23 mouse cellular contexts compared by ENCODE assay signal in genomic region chr10:93912917-93913316, GRCm38 (mm10). TPM values are rescaled to one million over a fixed set of nuclear protein-coding genes. Genes with fewer than 3 reads are reported as not detected.
DNase-seq lines count a peak whose midpoint lies in the region; ATAC-seq lines count a peak whose summit lies in the region.
"Had no signal": no experiment of that assay in that cellular context is flagged by ENCODE, and none has a peak within 500 bp of the region (broad histone marks: within the 10 kb centered on the region; RNA-seq: fewer than 3 reads in every experiment).

No protein-coding gene starts in this region.

- 96% methylated on average over 1 of the region's 1 CpGs for WGBS in liver, embryonic 11.5 days
- WGBS in liver, embryonic 12.5 days (ENCODE audit: insufficient replicate concordance) = 63% methylated on average over 1 of the region's 1 CpGs
- 33% methylated on average over 1 of the region's 1 CpGs for WGBS in liver, embryonic 16.5 days (ENCODE audit: insufficient replicate concordance)

- H3K27ac ChIP-seq in liver, embryonic 11.5 days (ENCODE audit: low read depth, low read length) = peak overlapping the region; percentile 78
- peak overlapping the region; percentile 82 for H3K27ac ChIP-seq in liver, embryonic 12.5 days
- H3K27ac ChIP-seq in liver, embryonic 16.5 days (ENCODE audit: low read length) = peak overlapping the region; percentile 72
- H3K27ac ChIP-seq: embryonic facial prominence, embryonic 10.5 days; forebrain, embryonic 12.5 days; heart, embryonic 13.5 days; hindbrain, embryonic 12.5 days had no signal

- H3K4me1 ChIP-seq in liver, embryonic 11.5 days (replicated peaks; ENCODE audit: control insufficient read depth, insufficient read depth, low read length) = peaks cover 10% of the 10 kb centered on the region
- H3K4me1 ChIP-seq in liver, embryonic 12.5 days = peaks cover 74% of the 10 kb centered on the region
- peaks cover 23% of the 10 kb centered on the region for H3K4me1 ChIP-seq in liver, embryonic 16.5 days (ENCODE audit: control insufficient read depth, low read depth, low read length)

- H3K9me3 ChIP-seq in liver, embryonic 11.5 days (ENCODE audit: control insufficient read depth, low read length) = no peaks in the 10 kb centered on the region
- H3K9me3 ChIP-seq in liver, embryonic 12.5 days (replicated peaks) = no peaks in the 10 kb centered on the region
- H3K9me3 ChIP-seq in liver, embryonic 16.5 days (replicated peaks; ENCODE audit: control insufficient read depth, low read length) = no peaks in the 10 kb centered on the region
- H3K9me3 ChIP-seq: embryonic facial prominence, embryonic 10.5 days; forebrain, embryonic 12.5 days; heart, embryonic 13.5 days; hindbrain, embryonic 12.5 days had no signal

- no peaks in the 10 kb centered on the region for H3K27me3 ChIP-seq in liver, embryonic 11.5 days (replicated peaks; ENCODE audit: control insufficient read depth, insufficient read depth, low read length)
- no peaks in the 10 kb centered on the region for H3K27me3 ChIP-seq in liver, embryonic 12.5 days (replicated peaks)
- H3K27me3 ChIP-seq in liver, embryonic 16.5 days (ENCODE audit: control insufficient read depth, insufficient read depth, low read depth, low read length) = no peaks in the 10 kb centered on the region
- H3K27me3 ChIP-seq: heart, embryonic 13.5 days; hindbrain, embryonic 12.5 days; Patski had no signal

- no peaks in the 10 kb centered on the region for H3K36me3 ChIP-seq in liver, embryonic 11.5 days (ENCODE audit: control insufficient read depth, insufficient read depth, low read length)
- no peaks in the 10 kb centered on the region for H3K36me3 ChIP-seq in liver, embryonic 12.5 days
- no peaks in the 10 kb centered on the region for H3K36me3 ChIP-seq in liver, embryonic 16.5 days (ENCODE audit: control insufficient read depth, insufficient read depth)
- H3K36me3 ChIP-seq: embryonic facial prominence, embryonic 10.5 days; forebrain, embryonic 12.5 days; heart, embryonic 13.5 days; hindbrain, embryonic 12.5 days had no signal

- H3K9ac ChIP-seq in liver, embryonic 11.5 days (ENCODE audit: low read depth, low read length) = no peak overlapping the region
- H3K9ac ChIP-seq in liver, embryonic 12.5 days = peak overlapping the region; percentile 42
- no peak overlapping the region for H3K9ac ChIP-seq in liver, embryonic 16.5 days (ENCODE audit: low read depth, low read length)
- H3K9ac ChIP-seq: forebrain, embryonic 12.5 days; heart, embryonic 13.5 days; hindbrain, embryonic 12.5 days had no signal

- no peak for ATAC-seq in liver, embryonic 11.5 days (replicated peaks; ENCODE audit: low FRiP score)
- no peak for ATAC-seq in liver, embryonic 12.5 days
- no peak for ATAC-seq in liver, embryonic 16.5 days (ENCODE audit: low read depth)
- no peak for ATAC-seq in erythroblast, adult 5-6 weeks (replicated peaks; ENCODE audit: low FRiP score, poor library complexity, severe bottlenecking)
- ATAC-seq: activated CD4-positive, CD25-positive, alpha-beta regulatory T cell, adult 4 months; forebrain, embryonic 16.5 days; hindbrain, embryonic 16.5 days; inflammation-experienced regulatory T-cells, adult 6 months; Patski had no signal

- H3K4me2 ChIP-seq in liver, embryonic 11.5 days = peak overlapping the region; percentile 40; the same call in 1 of the 2 replicates
- peak overlapping the region; percentile 50; the same call in 1 of the 2 replicates for H3K4me2 ChIP-seq in liver, embryonic 12.5 days
- no peak overlapping the region for H3K4me2 ChIP-seq in liver, embryonic 16.5 days (ENCODE audit: low read depth, low read length)
- H3K4me2 ChIP-seq: forebrain, embryonic 12.5 days; heart, embryonic 13.5 days; hindbrain, embryonic 12.5 days had no signal

- no peak overlapping the region for H3K4me3 ChIP-seq in liver, embryonic 11.5 days (ENCODE audit: low read depth, low read length)
- H3K4me3 ChIP-seq in liver, embryonic 12.5 days = no peak overlapping the region
- no peak overlapping the region for H3K4me3 ChIP-seq in liver, embryonic 16.5 days (ENCODE audit: low read depth, low read length)
- H3K4me3 ChIP-seq: embryonic facial prominence, embryonic 10.5 days; erythroblast, embryonic 14.5 days; forebrain, embryonic 12.5 days; heart, embryonic 13.5 days; hindbrain, embryonic 12.5 days had no signal

- DNase-seq in liver, embryonic 11.5 days (ENCODE audit: low spot score) = no peak
- no peak for DNase-seq in liver
- no peak for DNase-seq in ovary, postnatal 10 days (ENCODE audit: low spot score)
- no peak for DNase-seq in gastrocnemius, adult 18-20 months (ENCODE audit: low spot score)
- DNase-seq: adrenal gland, adult 2 months; adrenal gland, postnatal 25 days; cerebellum, adult 18-20 months; cerebellum, adult 9-11 months; gastrocnemius, postnatal 14 days; heart, postnatal 4 days had no signal

RNA-seq across cellular contexts. Expression of gene Metap2, which starts 16.0 kb away (rescaled TPM):
- 397 and 398 TPM in 2 replicates for polyA plus RNA-seq in liver, embryonic 11.5 days (2014; fragmentation: Nextera tagmentation; extraction: Ambion mirVana)
- 290 and 301 TPM in 2 replicates for polyA plus RNA-seq in liver, embryonic 12.5 days (2016; fragmentation: Nextera tagmentation; extraction: Ambion mirVana)
- 161 TPM in 2 replicates for polyA plus RNA-seq in liver, embryonic 16.5 days (2015; fragmentation: Nextera tagmentation; extraction: Ambion mirVana)
- 100 to 1,000 TPM; 162 to 177 TPM for total RNA-seq in gastrocnemius, adult 18-20 months (2021)
- 2,780 and 3,362 TPM in 2 replicates for total RNA-seq in erythroblast, adult 5-6 weeks (2015; ENCODE audit: low replicate concordance)
- total RNA-seq in erythroblast, adult 5-6 weeks (2017; ENCODE audit: low replicate concordance) = 4,625 and 6,978 TPM in 2 replicates
